Mouse (Mus musculus) heart, postnatal 10 days (tissue): ENCODE results near the gene Rasgrp1. TPM values are rescaled to one million over a fixed set of nuclear protein-coding genes. Genes with fewer than 3 reads are reported as not detected.

ENCODE experiments used
- DNase-seq, 2 experiments: peaks; one replicate each; pipeline ENCODE4 v3.0.0; 2021
- intact Hi-C: fragments of 180-260 bp; cut with DNase I; formaldehyde crosslinking; loops from one replicate; pipeline ENCODE4 v1.15.1; 2025
- total RNA-seq, 2 experiments: library from RNA; stranded (reverse); gene quantifications; 2 replicates each; pipeline ENCODE4 v1.2.3; 2021

The Rasgrp1 gene
- total RNA-seq, 2 experiments from 2014 or later = 0.57 to 1.1 TPM

- intact Hi-C loops = no loop called here
- DNase-seq = no peak
Observed at GRCm38 (mm10) chr2:117336946-117337665, 5.7 kb downstream of the Rasgrp1 start.

- intact Hi-C loops = no loop called here
- DNase-seq = no peak
Observed at GRCm38 (mm10) chr2:117335552-117336188, 7.1 kb downstream of the Rasgrp1 start.

GRCm38 (mm10) chr2:117331634-117332033, 11.2 kb downstream of the Rasgrp1 start:
- no peak for DNase-seq
- intact Hi-C loops = no loop called here

GRCm38 (mm10) chr2:117328521-117329285, 14.1 kb downstream of the Rasgrp1 start:
- intact Hi-C loops = no loop called here
- no peak for DNase-seq

GRCm38 (mm10) chr2:117322399-117322798, 20.4 kb downstream of the Rasgrp1 start:
- DNase-seq = no peak
- intact Hi-C loops = no loop called here

GRCm38 (mm10) chr2:117321231-117321630, 21.6 kb downstream of the Rasgrp1 start:
- no peak for DNase-seq
- intact Hi-C loops = no loop called here

GRCm38 (mm10) chr2:117318991-117319390, 23.8 kb downstream of the Rasgrp1 start:
- intact Hi-C loops = no loop called here
- DNase-seq = no peak

GRCm38 (mm10) chr2:117313586-117314235, 29.1 kb downstream of the Rasgrp1 start:
- intact Hi-C loops = no loop called here
- no peak for DNase-seq

GRCm38 (mm10) chr2:117312441-117312895, 30.3 kb downstream of the Rasgrp1 start:
- intact Hi-C loops = no loop called here
- DNase-seq = no peak

- intact Hi-C loops = no loop called here
- DNase-seq = no peak
Observed at GRCm38 (mm10) chr2:117312030-117312429, 30.8 kb downstream of the Rasgrp1 start.

GRCm38 (mm10) chr2:117311349-117311748, 31.5 kb downstream of the Rasgrp1 start:
- intact Hi-C loops = no loop called here
- DNase-seq = no peak

- intact Hi-C loops = no loop called here
- DNase-seq = no peak
Observed at GRCm38 (mm10) chr2:117309046-117309445, 33.8 kb downstream of the Rasgrp1 start.

GRCm38 (mm10) chr2:117307959-117308358, 34.8 kb downstream of the Rasgrp1 start:
- DNase-seq = no peak
- intact Hi-C loops = no loop called here

GRCm38 (mm10) chr2:117304941-117305340, 37.9 kb downstream of the Rasgrp1 start:
- DNase-seq = no peak
- intact Hi-C loops = no loop called here

GRCm38 (mm10) chr2:117303391-117304350, 39.1 kb downstream of the Rasgrp1 start:
- DNase-seq = no peak
- intact Hi-C loops = no loop called here

GRCm38 (mm10) chr2:117299596-117300448, 43.0 kb downstream of the Rasgrp1 start:
- intact Hi-C loops = no loop called here
- no peak for DNase-seq

GRCm38 (mm10) chr2:117288291-117288690, 54.5 kb downstream of the Rasgrp1 start:
- intact Hi-C loops = no loop called here
- DNase-seq = no peak

GRCm38 (mm10) chr2:117263786-117264408, 78.9 kb downstream of the Rasgrp1 start:
- peak; percentile 64 to 78 for DNase-seq
- intact Hi-C loops = loop anchor here (1.0 kb wide), 1 partner anchor 175 kb away; no protein-coding TSS in a partner anchor
